Mouse (Mus musculus) testis, postnatal 14 days (tissue): ENCODE data around the gene Cenpi.

ENCODE experiments used
- DNase-seq: peaks from one replicate; pipeline ENCODE4 v3.0.0; 2021; ENCODE audit warnings: low spot score

Gene Cenpi

DNA sequence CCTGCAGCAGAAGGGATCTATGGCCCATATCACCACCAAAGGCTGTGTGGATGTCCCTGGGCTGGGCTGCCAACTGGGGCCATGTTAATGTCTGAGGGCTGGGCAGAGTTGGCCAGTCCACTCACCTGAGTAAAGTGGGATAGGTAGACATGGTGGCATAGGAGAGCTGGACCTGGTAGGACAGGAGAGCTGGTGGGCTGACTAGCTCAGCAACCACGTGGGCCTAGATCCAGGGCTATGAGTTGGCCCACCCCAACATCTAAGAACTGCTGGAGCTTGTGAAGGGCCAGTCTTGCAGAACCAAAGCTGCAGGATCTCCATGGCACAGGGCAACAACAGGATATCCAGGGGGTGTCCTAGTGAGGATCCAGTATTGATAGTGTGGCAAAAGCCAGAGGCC lies 57.5 kb downstream of the Cenpi start:
- no peak for DNase-seq

DNA sequence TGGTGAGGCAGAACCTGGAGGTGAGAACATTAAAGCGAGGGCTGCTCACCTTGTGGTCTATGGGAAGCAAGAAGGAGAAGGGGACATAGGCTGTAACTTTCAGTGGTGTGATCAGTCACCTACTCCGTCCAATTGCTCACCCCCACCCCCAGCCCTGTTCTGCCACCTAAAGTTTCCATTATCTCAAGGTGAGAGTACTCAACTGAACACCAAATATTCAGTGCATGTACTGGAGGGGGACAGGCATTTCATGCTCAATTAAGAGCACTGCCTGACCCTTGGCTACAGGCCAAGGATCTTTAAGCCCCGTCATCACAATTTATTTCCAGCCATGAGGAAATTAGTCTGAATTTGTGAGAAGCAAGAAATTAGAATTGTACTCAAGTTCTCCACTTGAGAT lies 58.7 kb downstream of the Cenpi start:
- DNase-seq, result no peak

DNA sequence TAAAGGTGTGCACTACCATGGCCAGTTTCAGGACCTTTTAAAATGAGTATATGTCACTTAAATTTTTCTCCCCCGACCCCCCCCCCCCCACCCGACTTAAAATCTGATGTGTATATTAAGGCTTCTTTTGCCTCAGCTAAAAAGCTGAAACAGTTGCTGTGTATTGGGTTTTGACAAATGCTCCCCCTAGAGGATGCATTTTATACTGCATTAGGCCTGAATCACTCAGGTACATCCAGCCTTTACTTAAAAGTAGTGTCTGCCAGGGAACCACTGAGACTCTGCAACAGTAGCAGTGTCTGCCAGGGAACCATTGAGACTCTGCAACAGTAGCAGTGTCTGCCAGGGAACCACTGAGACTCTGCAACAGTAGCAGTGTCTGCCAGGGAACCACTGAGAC lies 63.4 kb downstream of the Cenpi start:
- DNase-seq, result no peak

DNA sequence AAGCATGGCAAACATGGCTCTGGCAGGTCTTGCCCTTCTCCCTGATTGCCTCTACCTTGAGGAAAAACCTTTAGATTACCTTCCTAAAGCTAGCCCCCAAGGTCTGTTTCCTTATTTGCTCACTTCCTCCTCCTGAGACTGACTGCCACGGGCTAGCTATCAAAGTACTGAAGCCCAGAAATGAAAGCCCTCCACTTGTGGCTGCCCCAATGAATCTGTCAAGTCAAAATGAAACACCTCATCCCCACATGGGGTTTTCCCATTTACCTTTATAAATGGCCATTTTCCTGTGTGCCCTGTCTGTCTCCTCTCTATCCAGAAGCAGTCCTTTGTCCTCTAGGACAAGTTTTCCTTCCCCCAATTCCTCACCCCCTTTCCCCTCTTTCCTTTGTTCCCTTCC lies 66.3 kb downstream of the Cenpi start:
- DNase-seq, result no peak

DNA sequence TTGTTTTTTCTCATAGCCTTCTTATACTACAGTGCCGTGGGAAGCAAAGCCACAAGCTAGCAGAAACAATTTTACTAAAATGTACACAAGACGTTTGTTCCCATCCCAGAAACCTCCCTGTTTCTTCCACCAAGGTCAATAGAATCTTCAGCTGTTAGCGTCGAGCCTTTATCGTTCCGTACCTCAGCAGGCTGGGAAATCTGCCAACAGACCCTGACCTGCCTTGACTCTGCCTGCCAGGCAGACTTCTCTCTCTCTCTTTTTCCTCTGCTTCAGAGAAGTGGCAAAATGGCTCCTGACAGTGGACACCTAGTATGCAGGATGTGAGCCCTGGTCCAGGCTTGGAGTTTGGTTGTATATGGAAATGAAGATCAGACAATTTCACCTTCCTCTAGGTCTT lies 77.0 kb downstream of the Cenpi start:
- DNase-seq, result peak; percentile 54

DNA sequence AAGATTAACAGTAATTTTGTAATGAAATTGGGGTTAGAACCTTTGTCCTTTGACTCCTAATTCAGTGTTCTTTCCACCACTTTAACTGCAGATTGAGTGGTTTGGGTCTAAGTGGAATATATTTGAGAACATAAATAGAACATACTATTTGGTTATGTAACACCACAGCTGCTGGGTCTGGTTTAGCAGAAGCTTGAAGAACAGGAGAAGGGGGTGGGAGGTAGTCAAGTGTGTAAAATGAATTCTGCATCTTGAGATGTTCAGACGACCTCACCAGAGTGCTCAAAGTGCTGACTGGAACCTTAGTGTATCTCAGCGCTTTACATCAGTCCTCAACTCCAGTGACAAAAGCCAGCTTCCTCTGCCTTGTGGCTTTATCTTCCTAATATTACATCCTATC lies 91.1 kb downstream of the Cenpi start:
- DNase-seq, result no peak

DNA sequence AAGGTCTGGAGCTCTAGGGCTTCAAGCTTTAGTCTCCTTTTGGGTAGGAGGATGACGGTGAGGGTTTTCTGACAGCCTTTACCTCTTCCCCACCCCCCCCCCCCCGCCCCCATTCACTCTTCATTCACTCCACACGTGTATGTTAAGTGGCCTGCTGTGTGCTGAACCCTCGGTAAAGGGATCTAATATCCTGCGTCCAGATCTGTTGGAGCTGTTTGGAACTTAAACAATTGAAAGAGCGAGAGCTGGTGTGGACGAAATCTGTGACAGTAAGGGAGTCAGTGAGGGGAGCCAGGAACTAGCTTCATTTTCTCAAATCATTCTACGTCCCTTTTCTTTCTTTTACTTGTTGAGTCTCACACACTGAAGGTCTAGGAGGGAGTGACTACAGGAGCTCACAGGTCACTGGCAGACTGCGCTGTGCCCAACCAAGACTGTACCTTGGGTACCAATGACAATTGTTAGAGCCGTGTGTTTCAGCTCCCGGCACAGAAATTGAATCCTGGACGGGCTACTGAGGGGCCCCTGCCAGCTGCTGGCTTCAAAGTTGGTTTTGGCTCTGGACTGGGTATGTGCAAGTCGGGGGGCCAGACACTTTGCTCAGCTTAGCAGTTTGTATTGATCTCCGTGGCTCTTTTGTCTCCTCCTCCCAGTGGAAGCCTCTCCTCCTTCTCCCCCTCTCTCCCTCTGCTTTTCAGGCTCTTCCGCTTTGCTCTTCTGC lies 96.1 kb downstream of the Cenpi start, which contains the start of gene Drp2:
Drp2 (plus strand) TSS at position 689 of the 721 bp plus-strand sequence.
- DNase-seq, result peak; percentile 3

DNA sequence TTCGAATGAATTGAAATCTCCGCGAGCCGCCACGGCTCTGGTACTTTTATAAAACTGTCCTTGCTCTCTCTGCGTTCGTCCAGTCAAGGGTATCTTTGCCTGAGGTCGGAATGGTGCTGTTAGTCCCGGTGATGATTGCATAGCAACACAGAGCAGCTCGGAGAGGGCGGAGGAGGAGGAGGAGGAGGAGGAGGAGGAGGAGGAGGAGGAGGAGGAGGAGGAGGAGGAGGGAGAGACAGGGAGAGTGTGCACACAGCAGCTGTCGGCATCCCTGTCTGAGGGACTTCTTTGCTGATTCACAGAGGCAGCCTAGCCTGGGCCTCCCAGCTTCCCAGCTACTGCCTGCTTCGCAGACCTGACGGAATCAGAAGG lies 96.7 kb downstream of the Cenpi start:
- DNase-seq, result peak; percentile 5

DNA sequence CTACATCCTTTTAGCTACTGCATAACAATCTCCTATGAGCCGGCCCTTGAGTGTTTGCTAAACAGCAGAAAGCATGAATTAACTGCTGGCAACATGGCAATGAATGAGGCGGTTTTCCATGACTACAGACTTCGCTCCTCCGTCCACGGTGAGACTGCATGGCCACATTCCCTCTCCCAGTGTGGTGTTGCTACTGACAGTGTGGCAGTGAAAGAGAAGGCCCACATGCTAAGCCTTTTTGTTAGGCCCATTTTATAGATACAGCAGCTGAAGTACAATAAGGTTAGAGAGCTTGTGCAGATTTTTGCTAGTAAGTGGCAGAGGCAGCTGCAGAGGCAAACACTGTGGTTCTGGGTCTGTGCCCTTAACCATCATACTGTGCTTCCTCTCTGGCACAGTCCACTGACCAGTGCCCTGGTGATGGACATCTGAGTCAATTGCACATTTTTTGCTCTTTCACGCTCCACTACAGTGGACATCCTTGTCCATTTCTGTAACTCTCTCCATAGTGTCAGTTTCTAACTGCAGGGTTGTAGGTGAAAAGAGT lies 101.5 kb downstream of the Cenpi start:
- no peak for DNase-seq

DNA sequence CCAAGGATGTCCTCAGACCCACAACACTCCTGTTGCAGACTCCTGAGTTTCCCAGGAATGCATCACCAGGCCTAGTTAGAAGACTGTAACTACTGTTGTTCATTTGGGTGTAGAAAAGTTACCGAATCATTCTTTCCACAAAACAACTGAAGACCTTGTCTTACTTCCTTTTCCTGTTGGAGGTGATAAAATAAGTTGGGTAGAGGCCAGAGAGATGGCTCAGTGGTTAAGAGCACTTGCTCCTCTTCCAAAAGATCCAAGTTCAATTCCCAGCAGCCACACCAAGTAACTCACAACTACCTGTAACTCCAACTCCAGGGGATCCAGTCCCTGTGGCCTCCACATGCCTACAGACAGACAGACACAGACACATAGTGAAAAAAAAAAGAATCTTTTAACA lies 104.2 kb downstream of the Cenpi start:
- no peak for DNase-seq
